Mouse (Mus musculus): ENCODE data around the gene Defb36.

Defb36 gene

GRCm38 (mm10) chr2:152604057-152604456 is at the start of gene Defb36:
Defb36 (plus strand) TSS chr2:152604327.
- in situ Hi-C loops (cut with MboI), result no loop called here

- in situ Hi-C loops (cut with MboI), result no loop called here
Measured at GRCm38 (mm10) chr2:152556655-152557054, 47.5 kb upstream of the Defb36 start.

- in situ Hi-C loops (cut with MboI), result no loop called here
Measured at GRCm38 (mm10) chr2:152569038-152569437, 35.1 kb upstream of the Defb36 start, which contains the start of gene Gm17416. Gm17416 (plus strand) TSS chr2:152569338.

- in situ Hi-C loops (cut with MboI), result no loop called here
Measured at GRCm38 (mm10) chr2:152569881-152570280, 34.2 kb upstream of the Defb36 start.

- in situ Hi-C loops (cut with MboI), result no loop called here
Measured at GRCm38 (mm10) chr2:152570313-152570712, 33.8 kb upstream of the Defb36 start.

- in situ Hi-C loops (cut with MboI), result no loop called here
Measured at GRCm38 (mm10) chr2:152572114-152572794, 31.9 kb upstream of the Defb36 start, which contains the start of gene Defb21. Defb21 (plus strand) TSS chr2:152572744.

- in situ Hi-C loops (cut with MboI), result no loop called here
Measured at GRCm38 (mm10) chr2:152573484-152573883, 30.6 kb upstream of the Defb36 start.

GRCm38 (mm10) chr2:152580107-152580506 is 24.0 kb upstream of the Defb36 start, which contains the start of gene Defb19:
Defb19 (minus strand) TSS chr2:152580312.
- in situ Hi-C loops (cut with MboI), result no loop called here

- in situ Hi-C loops (cut with MboI), result no loop called here
Measured at GRCm38 (mm10) chr2:152580612-152581011, 23.5 kb upstream of the Defb36 start.

GRCm38 (mm10) chr2:152586926-152587560 is 17.1 kb upstream of the Defb36 start:
- in situ Hi-C loops (cut with MboI), result no loop called here

GRCm38 (mm10) chr2:152588450-152588849 is 15.7 kb upstream of the Defb36 start:
- in situ Hi-C loops (cut with MboI), result no loop called here

GRCm38 (mm10) chr2:152589021-152589420 is 15.1 kb upstream of the Defb36 start:
- in situ Hi-C loops (cut with MboI), result no loop called here

GRCm38 (mm10) chr2:152599299-152599698 is 4.8 kb upstream of the Defb36 start, which contains the start of gene Defb45:
Defb45 (minus strand) TSS chr2:152599399.
- in situ Hi-C loops (cut with MboI), result no loop called here

GRCm38 (mm10) chr2:152600076-152600475 is 4.1 kb upstream of the Defb36 start:
- in situ Hi-C loops (cut with MboI), result no loop called here

GRCm38 (mm10) chr2:152601275-152601960 is 2.7 kb upstream of the Defb36 start:
- in situ Hi-C loops (cut with MboI), result no loop called here

- in situ Hi-C loops (cut with MboI), result no loop called here
Measured at GRCm38 (mm10) chr2:152607746-152608145, 3.6 kb downstream of the Defb36 start.

- in situ Hi-C loops (cut with MboI), result no loop called here
Measured at GRCm38 (mm10) chr2:152608719-152609118, 4.6 kb downstream of the Defb36 start.

GRCm38 (mm10) chr2:152612193-152612592 is 8.1 kb downstream of the Defb36 start:
- in situ Hi-C loops (cut with MboI), result no loop called here

GRCm38 (mm10) chr2:152615563-152615962 is 11.4 kb downstream of the Defb36 start:
- in situ Hi-C loops (cut with MboI), result no loop called here

- in situ Hi-C loops (cut with MboI), result no loop called here
Measured at GRCm38 (mm10) chr2:152616470-152616869, 12.3 kb downstream of the Defb36 start.

GRCm38 (mm10) chr2:152617374-152617773 is 13.2 kb downstream of the Defb36 start:
- in situ Hi-C loops (cut with MboI), result no loop called here

- in situ Hi-C loops (cut with MboI), result no loop called here
Measured at GRCm38 (mm10) chr2:152620367-152621134, 16.4 kb downstream of the Defb36 start.

Measured in mature B cell (primary cell).